Mouse (Mus musculus) forebrain, embryonic 15.5 days (tissue): ENCODE results near the gene Rgs9bp. TPM values are rescaled to one million over a fixed set of nuclear protein-coding genes. Genes with fewer than 3 reads are reported as not detected.
"Not testable (repeated sequence)": the region's sequence is repeated elsewhere in the genome, so short reads cannot be mapped to it uniquely, and the experiment has no call there.

Experiments
- ATAC-seq: fragments of 200-750 bp; cut with Nextera tagmentation; replicated peaks from 2 replicates; pipeline ENCODE4 v1.8.0; 2017; ENCODE audit warnings: mild to moderate bottlenecking, moderate TSS enrichment, moderate library complexity
- H3K27ac ChIP-seq: fragments of 300-500 bp; sonication (generic); replicated peaks from 2 replicates; pipeline ENCODE4 v1.5.1; 2015; ENCODE audit warnings: mild to moderate bottlenecking, inconsistent platforms
- H3K27me3 ChIP-seq: fragments of 300-500 bp; sonication (generic); 2 replicates; pipeline ENCODE4 v1.6.1; 2015; ENCODE audit warnings: inconsistent platforms
- H3K36me3 ChIP-seq: fragments of 300-500 bp; sonication (generic); 2 replicates; pipeline ENCODE4 v1.6.1; 2015; ENCODE audit warnings: mild to moderate bottlenecking, inconsistent platforms
- H3K4me1 ChIP-seq: fragments of 300-500 bp; sonication (generic); 2 replicates; pipeline ENCODE4 v1.6.1; 2015; ENCODE audit warnings: inconsistent platforms
- H3K4me2 ChIP-seq: fragments of 300-500 bp; sonication (generic); replicated peaks from 2 replicates; pipeline ENCODE4 v1.6.1; 2015; ENCODE audit warnings: mild to moderate bottlenecking, inconsistent platforms
- H3K4me3 ChIP-seq: fragments of 300-500 bp; sonication (generic); 2 replicates; pipeline ENCODE4 v1.5.1; 2015; ENCODE audit warnings: mild to moderate bottlenecking, inconsistent platforms
- H3K9ac ChIP-seq: fragments of 300-500 bp; sonication (generic); replicated peaks from 2 replicates; pipeline ENCODE4 v1.6.1; 2015; ENCODE audit warnings: mild to moderate bottlenecking, inconsistent platforms
- H3K9me3 ChIP-seq: fragments of 300-500 bp; sonication (generic); 2 replicates; pipeline ENCODE4 v1.6.1; 2016; ENCODE audit warnings: inconsistent platforms
- WGBS: fragments of 180-500 bp; shearing (Covaris S2); methylation state at CpG from one replicate; pipeline ENCODE4 v1.1.7; 2015; ENCODE audit warnings: mixed read lengths; 5-methylcytosine and 5-hydroxymethylcytosine counted together
- polyA plus RNA-seq: library from polyadenylated mRNA; unstranded; fragments of >200 nt; fragmentation: Nextera tagmentation; extraction: Ambion mirVana; gene quantifications from 2 replicates; pipeline ENCODE4 v1.2.1, GENCODE M21; 2015

Gene Rgs9bp
- polyA plus RNA-seq, 1 experiment from 2014 or later = 0.08 TPM

- Histone ChIP-seq H3K4me1 (peaks cover 23% of the 10 kb centered on the region), H3K4me3 (peak overlapping the region; percentile 71), H3K4me2 (peak overlapping the region; percentile 91), H3K9ac (peak overlapping the region; percentile 97), H3K9me3 (no peaks in the 10 kb centered on the region), H3K27ac (peak overlapping the region; percentile 93), H3K36me3 (peaks cover 7% of the 10 kb centered on the region), H3K27me3 (no peaks in the 10 kb centered on the region)
- WGBS = under 1% methylated on average over 70 of the region's 93 CpGs
- peak; percentile 94 for ATAC-seq
Measured at GRCm38 (mm10) chr7:35555224-35556204, 29.9 kb downstream of the Rgs9bp start.

- Histone ChIP-seq H3K9ac (peak overlapping the region; percentile 97), H3K27ac (peak overlapping the region; percentile 93), H3K27me3 (no peaks in the 10 kb centered on the region), H3K9me3 (no peaks in the 10 kb centered on the region), H3K4me2 (peak overlapping the region; percentile 91), H3K4me3 (peak overlapping the region; percentile 71), H3K4me1 (peaks cover 23% of the 10 kb centered on the region), H3K36me3 (peaks cover 15% of the 10 kb centered on the region)
- ATAC-seq = 0 out of 2 replicates have a peak, but pooled peaks have one; percentile 29
- 5% methylated on average over 28 of the region's 28 CpGs for WGBS
Measured at GRCm38 (mm10) chr7:35554605-35555175, 30.7 kb downstream of the Rgs9bp start.

- ATAC-seq = no peak
- H3K27ac ChIP-seq = peak overlapping the region; percentile 93
- 59% methylated on average over 10 of the region's 10 CpGs for WGBS
- peaks cover 21% of the 10 kb centered on the region for H3K36me3 ChIP-seq
- H3K27me3 ChIP-seq = no peaks in the 10 kb centered on the region
- H3K4me3 ChIP-seq = peak overlapping the region; percentile 71
- peak overlapping the region; percentile 91 for H3K4me2 ChIP-seq
- H3K9me3 ChIP-seq = no peaks in the 10 kb centered on the region
- H3K9ac ChIP-seq = no peak overlapping the region
- peaks cover 23% of the 10 kb centered on the region for H3K4me1 ChIP-seq
Measured at GRCm38 (mm10) chr7:35553751-35554604, 31.4 kb downstream of the Rgs9bp start.

- WGBS = 31% methylated on average over 4 of the region's 4 CpGs
- no peak overlapping the region for H3K4me3 ChIP-seq
- H3K27ac ChIP-seq = no peak overlapping the region
- no peaks in the 10 kb centered on the region for H3K9me3 ChIP-seq
- H3K36me3 ChIP-seq = peaks cover 35% of the 10 kb centered on the region
- ATAC-seq = no peak; the same call in 1 of the 2 replicates
- no peaks in the 10 kb centered on the region for H3K27me3 ChIP-seq
- H3K9ac ChIP-seq = no peak overlapping the region
- no peaks in the 10 kb centered on the region for H3K4me1 ChIP-seq
- H3K4me2 ChIP-seq = no peak overlapping the region
Measured at GRCm38 (mm10) chr7:35545881-35546280, 39.5 kb downstream of the Rgs9bp start.

- no peaks in the 10 kb centered on the region for H3K27me3 ChIP-seq
- 90% methylated on average over 17 of the region's 17 CpGs for WGBS
- no peak within 1 kb of the TSS for H3K27ac ChIP-seq
- no peak within 1 kb of the TSS for H3K4me3 ChIP-seq
- H3K4me1 ChIP-seq = no peaks in the 10 kb centered on the region
- ATAC-seq = no peak
- H3K9me3 ChIP-seq = no peaks in the 10 kb centered on the region
- H3K36me3 ChIP-seq = no peaks in the 10 kb centered on the region
- no peak within 1 kb of the TSS for H3K9ac ChIP-seq
- no peak within 1 kb of the TSS for H3K4me2 ChIP-seq
Measured at GRCm38 (mm10) chr7:35537562-35537961, 47.8 kb downstream of the Rgs9bp start, which contains the start of gene Tdrd12. Gene Tdrd12 (minus strand): TSS chr7:35537745.

GRCm38 (mm10) chr7:35535750-35536512 is 49.5 kb downstream of the Rgs9bp start:
- H3K27me3 ChIP-seq = no peaks in the 10 kb centered on the region
- no peak for ATAC-seq
- H3K4me3 ChIP-seq = no peak overlapping the region
- H3K36me3 ChIP-seq = no peaks in the 10 kb centered on the region
- no peak overlapping the region for H3K4me2 ChIP-seq
- no peaks in the 10 kb centered on the region for H3K4me1 ChIP-seq
- H3K9ac ChIP-seq = no peak overlapping the region
- H3K27ac ChIP-seq = no peak overlapping the region
- WGBS = 83% methylated on average over 12 of the region's 12 CpGs
- no peaks in the 10 kb centered on the region for H3K9me3 ChIP-seq

GRCm38 (mm10) chr7:35530544-35530943 is 54.8 kb downstream of the Rgs9bp start:
- not testable (repeated sequence) for H3K27ac ChIP-seq, H3K27me3 ChIP-seq
- 42% methylated on average over 1 of the region's 1 CpGs for WGBS

GRCm38 (mm10) chr7:35530026-35530425 is 55.4 kb downstream of the Rgs9bp start:
- Histone ChIP-seq H3K36me3 (no peaks in the 10 kb centered on the region), H3K4me2 (no peak overlapping the region), H3K9me3 (no peaks in the 10 kb centered on the region), H3K4me1 (no peaks in the 10 kb centered on the region), H3K4me3 (no peak overlapping the region), H3K27me3 (no peaks in the 10 kb centered on the region), H3K27ac (no peak overlapping the region), H3K9ac (no peak overlapping the region)
- 77% methylated on average over 3 of the region's 3 CpGs for WGBS
- ATAC-seq = no peak

More at GRCm38 (mm10) chr7:35530544-35530943, 54.8 kb downstream of the Rgs9bp start:
- not testable (repeated sequence) for H3K4me3 ChIP-seq, ATAC-seq, H3K4me2 ChIP-seq, H3K36me3 ChIP-seq, H3K4me1 ChIP-seq, H3K9ac ChIP-seq, H3K9me3 ChIP-seq

Other genes starting within 250 kb of the Rgs9bp start
- gene Faap24, start 188.7 kb downstream of the Rgs9bp start, polyA plus RNA-seq = 21.3 and 24.6 TPM in 2 replicates
- gene Cep89, start 188.5 kb downstream of the Rgs9bp start, polyA plus RNA-seq = 39.4 and 42.2 TPM in 2 replicates
- not detected in 2 replicates for gene Slc7a9, start 136.8 kb downstream of the Rgs9bp start, polyA plus RNA-seq
- gene Tdrd12, start 47.8 kb downstream of the Rgs9bp start, polyA plus RNA-seq = 0.43 and 0.51 TPM in 2 replicates
- gene Nudt19, start 29.3 kb downstream of the Rgs9bp start, polyA plus RNA-seq = 97.4 and 97.5 TPM in 2 replicates
- 30.1 and 32.0 TPM in 2 replicates for gene Ankrd27, start 662 bp upstream of the Rgs9bp start, polyA plus RNA-seq
- gene Pdcd5, start 61.9 kb upstream of the Rgs9bp start, polyA plus RNA-seq = 219 and 234 TPM in 2 replicates
- 50.3 and 54.6 TPM in 2 replicates for gene Dpy19l3, start 168.9 kb upstream of the Rgs9bp start, polyA plus RNA-seq
- 16.2 and 18.9 TPM in 2 replicates for gene Zfp507, start 217.4 kb upstream of the Rgs9bp start, polyA plus RNA-seq